Mouse (Mus musculus) embryonic facial prominence, embryonic 13.5 days (tissue): ENCODE data around the gene Snrnp25. TPM values are rescaled to one million over a fixed set of nuclear protein-coding genes. Genes with fewer than 3 reads are reported as not detected.

Experiments
- ATAC-seq: fragments of 200-750 bp; cut with Nextera tagmentation; 2 replicates; pipeline ENCODE4 v1.8.0; 2017; ENCODE audit warnings: low read depth; ENCODE audit not compliant: insufficient number of reproducible peaks, insufficient read depth, low FRiP score, low TSS enrichment
- H3K27ac ChIP-seq: fragments of 300-500 bp; sonication (generic); 2 replicates; pipeline ENCODE4 v1.5.1; 2015; ENCODE audit warnings: moderate library complexity, mild to moderate bottlenecking, inconsistent platforms
- H3K27me3 ChIP-seq: fragments of 300-500 bp; sonication (generic); 2 replicates; pipeline ENCODE4 v1.6.1; 2015; ENCODE audit warnings: mild to moderate bottlenecking, inconsistent platforms
- H3K36me3 ChIP-seq: fragments of 300-500 bp; sonication (generic); 2 replicates; pipeline ENCODE4 v1.6.1; 2015; ENCODE audit warnings: mild to moderate bottlenecking, inconsistent platforms
- H3K4me1 ChIP-seq: fragments of 300-500 bp; sonication (generic); 2 replicates; pipeline ENCODE4 v1.6.1; 2015; ENCODE audit warnings: inconsistent platforms
- H3K4me2 ChIP-seq: fragments of 300-500 bp; sonication (generic); 2 replicates; pipeline ENCODE4 v1.6.1; 2015; ENCODE audit warnings: moderate library complexity, mild to moderate bottlenecking, inconsistent platforms
- H3K4me3 ChIP-seq: fragments of 300-500 bp; sonication (generic); 2 replicates; pipeline ENCODE4 v1.5.1; 2015; ENCODE audit warnings: mild to moderate bottlenecking, inconsistent platforms
- H3K9ac ChIP-seq: fragments of 300-500 bp; sonication (generic); 2 replicates; pipeline ENCODE4 v1.6.1; 2015; ENCODE audit warnings: mild to moderate bottlenecking, inconsistent platforms
- H3K9me3 ChIP-seq: fragments of 300-500 bp; sonication (generic); 2 replicates; pipeline ENCODE4 v1.6.1; 2016; ENCODE audit warnings: inconsistent platforms
- WGBS: fragments of 180-500 bp; shearing (Covaris S2); methylation state at CpG from one replicate; pipeline ENCODE4 v1.1.7; 2015; ENCODE audit warnings: mixed read lengths; 5-methylcytosine and 5-hydroxymethylcytosine counted together
- polyA plus RNA-seq: library from polyadenylated mRNA; unstranded; fragments of >200 nt; fragmentation: Nextera tagmentation; extraction: Ambion mirVana; gene quantifications from 2 replicates; pipeline ENCODE4 v1.2.1, GENCODE M21; 2015

Gene Snrnp25
- polyA plus RNA-seq, 1 experiment from 2014 or later = 64.4 TPM

GRCm38 (mm10) chr11:32237411-32237795 is 32.2 kb downstream of the Snrnp25 start:
- no peak overlapping the region for H3K4me2 ChIP-seq
- no peak overlapping the region for H3K9ac ChIP-seq
- peaks cover 28% of the 10 kb centered on the region for H3K4me1 ChIP-seq
- ATAC-seq = no peak
- H3K36me3 ChIP-seq = peaks cover 72% of the 10 kb centered on the region
- H3K27ac ChIP-seq = no peak overlapping the region
- H3K4me3 ChIP-seq = no peak overlapping the region
- 97% methylated on average over 3 of the region's 3 CpGs for WGBS
- no peaks in the 10 kb centered on the region for H3K9me3 ChIP-seq
- H3K27me3 ChIP-seq = no peaks in the 10 kb centered on the region

- 68% methylated on average over 5 of the region's 5 CpGs for WGBS
- H3K4me1 ChIP-seq = peaks cover 28% of the 10 kb centered on the region
- H3K27me3 ChIP-seq = no peaks in the 10 kb centered on the region
- H3K27ac ChIP-seq = no peak overlapping the region
- H3K9me3 ChIP-seq = no peaks in the 10 kb centered on the region
- H3K36me3 ChIP-seq = peaks cover 63% of the 10 kb centered on the region
- H3K4me2 ChIP-seq = no peak overlapping the region
- no peak overlapping the region for H3K4me3 ChIP-seq
- no peak overlapping the region for H3K9ac ChIP-seq
- ATAC-seq = no peak
Observed at GRCm38 (mm10) chr11:32238093-32238860, 33.1 kb downstream of the Snrnp25 start.

- Histone ChIP-seq H3K9me3 (no peaks in the 10 kb centered on the region), H3K27ac (no peak overlapping the region), H3K4me1 (peaks cover 19% of the 10 kb centered on the region), H3K27me3 (no peaks in the 10 kb centered on the region), H3K9ac (peak overlapping the region; percentile 49), H3K36me3 (peaks cover 69% of the 10 kb centered on the region), H3K4me3 (no peak overlapping the region), H3K4me2 (no peak overlapping the region)
- no peak for ATAC-seq
Observed at GRCm38 (mm10) chr11:32241391-32241790, 36.2 kb downstream of the Snrnp25 start.

- H3K27me3 ChIP-seq = no peaks in the 10 kb centered on the region
- H3K27ac ChIP-seq = no peak overlapping the region
- no peak overlapping the region for H3K4me2 ChIP-seq
- ATAC-seq = no peak
- H3K4me1 ChIP-seq = peaks cover 12% of the 10 kb centered on the region
- H3K36me3 ChIP-seq = peaks cover 70% of the 10 kb centered on the region
- no peaks in the 10 kb centered on the region for H3K9me3 ChIP-seq
- H3K9ac ChIP-seq = no peak overlapping the region
- H3K4me3 ChIP-seq = no peak overlapping the region
- WGBS = 80% methylated on average over 3 of the region's 3 CpGs
Observed at GRCm38 (mm10) chr11:32242209-32242608, 37.0 kb downstream of the Snrnp25 start.

GRCm38 (mm10) chr11:32243205-32243955 is 38.2 kb downstream of the Snrnp25 start:
- Histone ChIP-seq H3K9ac (0 out of 2 replicates have a peak overlapping the region, but pooled peaks have one; percentile 27), H3K36me3 (peaks cover 72% of the 10 kb centered on the region), H3K27ac (0 out of 2 replicates have a peak overlapping the region, but pooled peaks have one; percentile 45)

GRCm38 (mm10) chr11:32244064-32244463 is 38.8 kb downstream of the Snrnp25 start:
- no peak for ATAC-seq
- H3K36me3 ChIP-seq = peaks cover 75% of the 10 kb centered on the region
- peaks cover 12% of the 10 kb centered on the region for H3K4me1 ChIP-seq
- H3K27me3 ChIP-seq = no peaks in the 10 kb centered on the region
- H3K4me3 ChIP-seq = no peak overlapping the region
- H3K9me3 ChIP-seq = no peaks in the 10 kb centered on the region
- H3K9ac ChIP-seq = no peak overlapping the region
- WGBS = 71% methylated on average over 3 of the region's 3 CpGs
- no peak overlapping the region for H3K4me2 ChIP-seq
- peak overlapping the region; percentile 71 for H3K27ac ChIP-seq

More at GRCm38 (mm10) chr11:32243205-32243955, 38.2 kb downstream of the Snrnp25 start:
- Histone ChIP-seq H3K4me3 (no peak overlapping the region), H3K27me3 (no peaks in the 10 kb centered on the region), H3K9me3 (no peaks in the 10 kb centered on the region), H3K4me1 (peaks cover 12% of the 10 kb centered on the region), H3K4me2 (no peak overlapping the region)
- WGBS = 51% methylated on average over 7 of the region's 7 CpGs
- ATAC-seq = no peak

GRCm38 (mm10) chr11:32244617-32245016 is 39.4 kb downstream of the Snrnp25 start:
- Histone ChIP-seq H3K9ac (no peak overlapping the region; the same call in 1 of the 2 replicates), H3K36me3 (peaks cover 76% of the 10 kb centered on the region), H3K27me3 (no peaks in the 10 kb centered on the region), H3K27ac (peak overlapping the region; percentile 71; the same call in 1 of the 2 replicates), H3K4me3 (no peak overlapping the region), H3K4me1 (peaks cover 12% of the 10 kb centered on the region), H3K4me2 (no peak overlapping the region), H3K9me3 (no peaks in the 10 kb centered on the region)
- 83% methylated on average over 1 of the region's 1 CpGs for WGBS
- ATAC-seq = no peak

GRCm38 (mm10) chr11:32245614-32246013 is 40.4 kb downstream of the Snrnp25 start:
- H3K4me3 ChIP-seq = no peak overlapping the region
- 93% methylated on average over 6 of the region's 6 CpGs for WGBS

GRCm38 (mm10) chr11:32247068-32247467 is 41.9 kb downstream of the Snrnp25 start:
- no peak for ATAC-seq
- Histone ChIP-seq H3K36me3 (peaks cover 65% of the 10 kb centered on the region), H3K4me2 (no peak overlapping the region)

More at GRCm38 (mm10) chr11:32245614-32246013, 40.4 kb downstream of the Snrnp25 start:
- Histone ChIP-seq H3K27me3 (no peaks in the 10 kb centered on the region), H3K9me3 (no peaks in the 10 kb centered on the region), H3K36me3 (peaks cover 75% of the 10 kb centered on the region), H3K4me2 (no peak overlapping the region), H3K4me1 (peaks cover 12% of the 10 kb centered on the region), H3K27ac (no peak overlapping the region), H3K9ac (no peak overlapping the region)
- ATAC-seq = no peak

GRCm38 (mm10) chr11:32248350-32248749 is 43.1 kb downstream of the Snrnp25 start:
- H3K27me3 ChIP-seq = no peaks in the 10 kb centered on the region
- H3K4me3 ChIP-seq = no peak overlapping the region
- H3K4me2 ChIP-seq = no peak overlapping the region
- WGBS = 79% methylated on average over 3 of the region's 3 CpGs
- H3K4me1 ChIP-seq = peaks cover 12% of the 10 kb centered on the region
- H3K36me3 ChIP-seq = peaks cover 74% of the 10 kb centered on the region
- H3K9ac ChIP-seq = no peak overlapping the region
- H3K9me3 ChIP-seq = no peaks in the 10 kb centered on the region
- ATAC-seq = no peak
- no peak overlapping the region for H3K27ac ChIP-seq

More at GRCm38 (mm10) chr11:32247068-32247467, 41.9 kb downstream of the Snrnp25 start:
- Histone ChIP-seq H3K27ac (no peak overlapping the region), H3K4me3 (no peak overlapping the region), H3K9me3 (no peaks in the 10 kb centered on the region), H3K4me1 (peaks cover 12% of the 10 kb centered on the region), H3K27me3 (no peaks in the 10 kb centered on the region), H3K9ac (no peak overlapping the region)

- H3K9ac ChIP-seq = no peak overlapping the region
- no peak for ATAC-seq
- no peaks in the 10 kb centered on the region for H3K27me3 ChIP-seq
- H3K9me3 ChIP-seq = no peaks in the 10 kb centered on the region
- H3K4me1 ChIP-seq = no peaks in the 10 kb centered on the region
- no peak overlapping the region for H3K4me2 ChIP-seq
- H3K4me3 ChIP-seq = no peak overlapping the region
- no peak overlapping the region for H3K27ac ChIP-seq
- peaks cover 71% of the 10 kb centered on the region for H3K36me3 ChIP-seq
- 87% methylated on average over 8 of the region's 8 CpGs for WGBS
Observed at GRCm38 (mm10) chr11:32250880-32251763, 45.9 kb downstream of the Snrnp25 start.
